Mouse (Mus musculus) sigmoid colon, adult 10 weeks (tissue): ENCODE results near the gene Sparcl1. TPM values are rescaled to one million over a fixed set of nuclear protein-coding genes. Genes with fewer than 3 reads are reported as not detected.

Experiments used
- polyA plus RNA-seq: library from polyadenylated mRNA; stranded (reverse); fragments of 350-450 nt; fragmentation: Illumina TruSeq; extraction: RNeasy Lipid Tissue Mini Kit (QIAGEN cat#74804); gene quantifications from one replicate; pipeline ENCODE4 v1.2.3, GENCODE M21; 2014; ENCODE audit warnings: low read depth, low replicate concordance

Gene Sparcl1
- 307 TPM for polyA plus RNA-seq

GRCm38 (mm10) chr5:104113491-104114172, at the start of gene Sparcl1:
Sparcl1 (minus strand) TSS chr5:104113733.

GRCm38 (mm10) chr5:104077508-104077907, 36.0 kb downstream of the Sparcl1 start, which contains the start of gene Gm17660:
Gm17660 (minus strand) TSS chr5:104077608.

GRCm38 (mm10) chr5:104046256-104047199, 67.0 kb downstream of the Sparcl1 start, which contains the start of gene Nudt9:
Nudt9 (plus strand) TSS chr5:104046306.

Other genes with a start within 250 kb of the Sparcl1 start
- gene Klhl8, start 202.5 kb downstream of the Sparcl1 start, polyA plus RNA-seq = 2.1 TPM
- 12.5 TPM for gene Hsd17b13, start 136.3 kb downstream of the Sparcl1 start, polyA plus RNA-seq
- gene Hsd17b11, start 91.8 kb downstream of the Sparcl1 start, polyA plus RNA-seq = 157 TPM
- 8.6 TPM for gene Nudt9, start 67.4 kb downstream of the Sparcl1 start, polyA plus RNA-seq
- not detected for gene Gm17660, start 36.1 kb downstream of the Sparcl1 start, polyA plus RNA-seq
- gene Dspp, start 57.0 kb upstream of the Sparcl1 start, polyA plus RNA-seq = not detected
- 0.28 TPM for gene Dmp1, start 88.9 kb upstream of the Sparcl1 start, polyA plus RNA-seq
- gene Ibsp, start 185.4 kb upstream of the Sparcl1 start, polyA plus RNA-seq = not detected
- not detected for gene Mepe, start 211.6 kb upstream of the Sparcl1 start, polyA plus RNA-seq